Mouse (Mus musculus) limb, embryonic 10.5 days (tissue): ENCODE measurements around the gene Sdhaf1. TPM values are rescaled to one million over a fixed set of nuclear protein-coding genes. Genes with fewer than 3 reads are reported as not detected.

Experiments
- DNase-seq: peaks from one replicate; pipeline ENCODE4 v3.0.0-alpha.2; 2017; ENCODE audit warnings: low spot score
- H3K27ac ChIP-seq: fragments of 300-500 bp; sonication (generic); 2 replicates; pipeline ENCODE4 v1.5.1; 2016; ENCODE audit warnings: mild to moderate bottlenecking
- H3K27me3 ChIP-seq: fragments of 300-500 bp; sonication (generic); 2 replicates; pipeline ENCODE4 v1.6.1; 2016; ENCODE audit warnings: low read depth, mild to moderate bottlenecking; ENCODE audit not compliant: poor library complexity, severe bottlenecking
- H3K36me3 ChIP-seq: fragments of 300-500 bp; sonication (generic); 2 replicates; pipeline ENCODE4 v1.6.1; 2016; ENCODE audit warnings: mild to moderate bottlenecking, moderate library complexity
- H3K4me1 ChIP-seq: fragments of 300-500 bp; sonication (generic); 2 replicates; pipeline ENCODE4 v1.6.1; 2016
- H3K4me3 ChIP-seq: fragments of 300-500 bp; sonication (generic); 2 replicates; pipeline ENCODE4 v1.5.1; 2016; ENCODE audit warnings: mild to moderate bottlenecking, moderate library complexity
- H3K9me3 ChIP-seq: fragments of 300-500 bp; sonication (generic); replicated peaks from 2 replicates; pipeline ENCODE4 v1.6.1; 2016; ENCODE audit warnings: mild to moderate bottlenecking
- WGBS: fragments of 180-500 bp; shearing (Covaris S2); methylation state at CpG from one replicate; pipeline ENCODE4 v1.1.7; 2016; 5-methylcytosine and 5-hydroxymethylcytosine counted together
- polyA plus RNA-seq: library from polyadenylated mRNA; unstranded; fragments of >200 nt; fragmentation: Nextera tagmentation; extraction: Ambion mirVana; gene quantifications from 2 replicates; pipeline ENCODE4 v1.2.1, GENCODE M21; 2016

Sdhaf1 gene
- polyA plus RNA-seq, 1 experiment from 2014 or later = 18.4 TPM

DNA sequence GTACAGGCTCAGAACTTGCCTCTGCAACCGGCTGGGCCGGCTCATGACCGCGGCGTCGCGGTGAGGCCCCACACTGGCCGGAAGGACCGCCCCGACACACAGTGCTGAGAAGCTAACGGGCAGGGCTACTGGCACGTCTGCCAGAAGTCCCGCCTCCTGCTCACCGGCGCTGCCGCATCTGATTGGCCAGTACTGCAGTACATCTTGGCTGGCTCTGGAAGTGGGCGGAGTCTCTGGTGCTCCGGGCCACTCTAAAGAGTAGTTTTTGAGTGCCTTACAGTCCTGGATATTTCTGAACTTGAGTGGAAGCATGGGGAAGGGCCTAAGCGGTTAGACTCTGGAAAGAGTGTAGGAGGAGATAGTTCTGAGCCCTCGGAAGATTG is 1.4 kb downstream of the Sdhaf1 start:
- H3K9me3 ChIP-seq = no peaks in the 10 kb centered on the region
- peak overlapping the region; percentile 73 for H3K4me3 ChIP-seq
- H3K27ac ChIP-seq = peak overlapping the region; percentile 88
- H3K27me3 ChIP-seq = 0 out of 2 replicates have a peak, but pooled peaks cover 2% of the 10 kb centered on the region
- under 1% methylated on average over 20 of the region's 20 CpGs for WGBS
- H3K36me3 ChIP-seq = peaks cover 29% of the 10 kb centered on the region
- DNase-seq = peak; percentile 93
- H3K4me1 ChIP-seq = peaks cover 22% of the 10 kb centered on the region

DNA sequence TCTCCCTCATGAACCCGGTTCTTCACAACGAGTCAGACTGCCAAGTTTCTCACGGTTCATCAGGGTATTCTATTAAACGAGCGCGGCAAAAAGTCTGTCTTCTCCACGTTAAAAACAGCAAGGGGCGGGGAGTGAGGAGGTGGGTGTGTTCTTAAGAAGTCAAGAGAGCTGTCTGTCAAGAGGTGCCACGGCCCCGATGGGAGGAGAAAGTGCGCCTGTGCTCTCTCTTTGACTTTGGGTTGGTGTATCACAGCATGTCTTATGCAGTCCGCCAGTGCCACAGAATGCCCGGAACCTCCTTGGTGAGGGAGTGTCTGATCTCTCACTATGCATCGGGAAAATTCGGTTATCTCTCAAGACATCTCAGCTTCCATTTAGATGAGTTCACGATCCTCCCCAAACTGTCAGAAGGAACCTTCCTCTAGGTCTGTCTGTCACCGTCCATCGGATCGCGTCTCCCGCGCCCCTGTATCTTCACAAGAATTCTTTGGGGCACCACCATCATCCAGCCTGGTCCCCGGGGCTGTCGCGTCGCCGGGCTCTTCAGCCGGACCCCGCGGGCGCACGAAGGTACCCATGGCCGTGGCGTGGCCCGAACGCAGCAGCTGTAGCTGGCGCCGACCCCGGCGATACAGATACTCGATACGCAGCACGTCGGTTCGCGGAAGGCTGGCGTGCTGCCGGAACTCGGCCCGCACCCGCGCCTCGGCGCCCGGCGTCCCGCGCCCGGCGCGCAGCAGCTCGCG is 2.0 kb downstream of the Sdhaf1 start, which contains the start of gene E130208F15Rik:
Gene E130208F15Rik (plus strand): TSS at position 202 of the 746 bp plus-strand sequence.
- H3K27ac ChIP-seq = peak within 1 kb of the TSS; percentile 88
- peak within 1 kb of the TSS; percentile 73 for H3K4me3 ChIP-seq
- H3K27me3 ChIP-seq = no peaks in the 10 kb centered on the region
- under 1% methylated on average over 63 of the region's 63 CpGs for WGBS
- H3K36me3 ChIP-seq = peaks cover 35% of the 10 kb centered on the region
- peak; percentile 66 for DNase-seq
- no peaks in the 10 kb centered on the region for H3K9me3 ChIP-seq
- H3K4me1 ChIP-seq = peaks cover 19% of the 10 kb centered on the region

DNA sequence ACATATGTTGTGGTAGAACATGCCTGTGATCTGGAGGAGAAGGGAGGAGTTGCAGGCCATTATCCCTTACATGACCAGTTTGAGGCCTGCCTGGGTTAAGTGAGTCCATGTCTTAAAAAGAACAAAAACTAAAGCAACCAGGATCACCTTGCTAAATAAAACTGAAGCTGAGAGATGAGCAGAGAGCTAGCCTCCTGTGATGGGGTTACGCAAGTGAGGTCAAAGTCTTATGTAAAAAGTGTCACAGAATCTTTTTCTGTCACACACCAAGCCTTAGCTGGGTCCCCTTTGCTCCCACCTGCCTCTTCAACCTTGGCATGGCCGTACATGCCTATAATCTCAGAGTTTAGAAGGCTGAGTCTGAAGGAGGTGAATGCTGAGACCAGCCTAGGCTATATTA is 2.7 kb downstream of the Sdhaf1 start:
- H3K9me3 ChIP-seq = no peaks in the 10 kb centered on the region
- H3K27ac ChIP-seq = no peak overlapping the region
- peaks cover 41% of the 10 kb centered on the region for H3K36me3 ChIP-seq
- peak overlapping the region; percentile 73 for H3K4me3 ChIP-seq
- DNase-seq = no peak
- WGBS = 86% methylated on average over 2 of the region's 2 CpGs
- peaks cover 24% of the 10 kb centered on the region for H3K4me1 ChIP-seq
- no peaks in the 10 kb centered on the region for H3K27me3 ChIP-seq

DNA sequence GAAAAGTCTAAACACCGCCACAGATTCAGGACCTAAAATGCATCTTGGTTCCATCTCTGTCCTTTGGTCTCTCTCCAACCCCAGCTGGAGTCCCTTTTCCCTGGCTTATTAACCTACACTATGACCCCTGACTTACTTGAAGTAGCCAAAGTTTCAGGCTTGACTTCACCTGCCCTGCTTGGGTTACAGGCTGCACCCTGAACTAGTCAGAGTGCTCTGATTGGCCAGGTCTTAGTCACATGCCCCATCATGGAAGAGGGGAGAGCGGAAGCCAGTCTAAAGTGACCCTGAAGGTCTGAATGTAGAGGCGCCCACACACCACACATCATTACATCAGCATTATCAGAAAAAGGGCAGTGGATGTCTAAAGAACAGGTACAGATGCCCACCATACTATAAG is 5.6 kb downstream of the Sdhaf1 start:
- peaks cover 49% of the 10 kb centered on the region for H3K4me1 ChIP-seq
- H3K27me3 ChIP-seq = no peaks in the 10 kb centered on the region
- DNase-seq = no peak
- WGBS = 90% methylated on average over 3 of the region's 3 CpGs
- H3K4me3 ChIP-seq = no peak overlapping the region
- H3K9me3 ChIP-seq = no peaks in the 10 kb centered on the region
- H3K36me3 ChIP-seq = peaks cover 50% of the 10 kb centered on the region
- no peak overlapping the region for H3K27ac ChIP-seq

DNA sequence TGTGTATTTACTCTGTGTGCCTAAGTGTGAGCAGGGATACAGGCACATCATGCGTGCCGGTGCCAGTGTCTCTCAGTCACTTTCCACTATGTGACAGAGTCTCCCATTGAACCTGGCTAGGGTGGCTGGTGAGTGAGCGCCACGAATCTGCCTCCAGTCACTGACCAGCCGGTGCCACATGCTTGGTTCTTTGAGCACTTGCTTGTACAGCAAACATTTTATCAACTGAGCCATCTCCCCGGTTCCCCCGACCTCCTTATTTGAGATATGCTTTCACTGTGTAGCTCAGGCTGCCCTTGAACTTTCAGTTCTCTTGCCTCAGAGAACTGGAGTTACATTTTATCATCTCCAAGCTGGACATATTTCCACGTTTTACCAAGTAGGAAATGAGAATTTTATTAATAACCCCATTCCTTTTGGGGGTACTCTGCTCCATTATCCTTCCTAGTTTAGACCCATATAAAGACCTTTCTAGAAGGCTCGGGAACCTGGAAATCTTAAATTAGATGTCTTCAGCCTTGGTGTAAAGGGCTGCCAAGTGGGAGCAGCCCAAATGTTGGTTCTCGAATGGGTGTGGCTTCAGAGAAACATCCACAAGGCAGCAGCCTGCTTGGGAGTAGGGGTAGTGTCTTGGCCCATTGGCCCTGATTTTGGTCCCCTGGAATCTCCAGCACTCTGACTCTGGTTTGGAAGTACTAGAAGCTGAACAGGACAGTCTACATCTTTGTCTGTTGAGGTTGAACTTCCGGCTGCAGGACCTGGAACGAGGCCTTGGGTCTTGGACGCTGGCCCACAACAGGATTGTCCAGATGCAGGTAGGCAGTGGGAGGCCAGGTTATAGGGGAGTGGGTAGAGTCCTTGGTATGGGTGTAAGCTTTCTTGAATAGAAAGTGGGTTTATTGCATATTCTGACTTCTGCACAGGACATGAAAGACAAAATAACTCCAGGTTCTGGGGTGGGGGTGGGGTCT is 7.9 kb downstream of the Sdhaf1 start:
- Histone ChIP-seq H3K36me3 (peaks cover 72% of the 10 kb centered on the region), H3K27ac (peak overlapping the region; percentile 84), H3K4me3 (peak overlapping the region; percentile 68), H3K27me3 (no peaks in the 10 kb centered on the region), H3K4me1 (peaks cover 32% of the 10 kb centered on the region), H3K9me3 (no peaks in the 10 kb centered on the region)
- DNase-seq = no peak
- 78% methylated on average over 13 of the region's 13 CpGs for WGBS

DNA sequence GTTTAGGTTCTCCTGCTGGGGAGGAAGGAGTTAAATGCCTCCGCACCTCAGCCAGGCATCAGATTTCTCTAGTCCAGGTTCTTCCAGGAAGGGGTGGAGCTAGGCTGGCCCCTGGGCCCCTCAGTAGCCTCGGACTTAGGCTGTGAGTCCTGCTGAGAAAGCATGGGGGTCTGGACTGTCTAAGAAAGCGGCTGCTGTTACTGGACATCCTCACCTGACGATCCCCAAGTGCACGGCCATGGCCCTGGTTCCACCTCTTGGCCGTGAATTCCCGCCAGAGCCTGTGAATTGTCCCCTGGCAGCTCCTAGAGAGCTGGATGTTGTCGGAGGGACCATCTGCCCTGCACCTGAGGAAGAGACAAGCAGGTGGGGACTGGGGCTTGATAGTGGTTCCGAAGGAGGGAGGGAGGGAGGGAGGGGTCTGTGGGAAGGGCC is 9.0 kb downstream of the Sdhaf1 start, which contains the start of gene Syne4:
Gene Syne4 (plus strand): TSS at position 87 of the 435 bp plus-strand sequence.
- Histone ChIP-seq H3K36me3 (peaks cover 77% of the 10 kb centered on the region), H3K4me1 (peaks cover 37% of the 10 kb centered on the region), H3K27me3 (no peaks in the 10 kb centered on the region), H3K9me3 (no peaks in the 10 kb centered on the region), H3K4me3 (peak within 1 kb of the TSS; percentile 68), H3K27ac (peak within 1 kb of the TSS; percentile 84)
- WGBS = 3% methylated on average over 9 of the region's 9 CpGs
- peak; percentile 75 for DNase-seq

DNA sequence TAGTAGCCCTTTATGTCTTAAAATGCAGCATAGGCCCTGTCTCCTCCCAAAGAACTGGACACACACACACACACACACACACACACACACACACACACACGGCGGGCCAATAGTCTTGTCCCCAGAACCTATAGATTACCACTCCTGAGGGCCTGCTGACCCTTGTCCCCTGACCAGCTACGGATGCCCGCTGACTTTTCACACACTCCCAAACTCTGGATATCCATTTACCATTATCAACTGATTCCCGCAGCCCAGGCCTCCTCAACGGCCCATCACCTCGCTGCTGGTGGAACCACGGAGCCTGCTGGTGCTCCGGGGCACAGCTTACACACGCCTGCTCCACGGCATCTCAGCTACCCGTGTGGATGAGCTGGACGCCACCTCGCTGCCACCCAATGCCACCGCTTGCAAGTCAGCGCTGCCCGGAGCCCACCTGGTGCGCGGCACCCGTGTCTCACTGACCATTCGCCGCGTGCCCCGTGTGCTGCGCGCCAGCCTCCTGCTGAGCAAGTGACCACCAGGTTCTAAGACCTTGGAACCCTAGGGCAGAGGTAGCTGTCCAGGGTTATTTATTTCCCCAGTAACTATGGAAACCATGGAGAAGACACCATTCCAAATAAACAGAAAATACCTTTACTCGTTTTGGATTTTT is 9.9 kb downstream of the Sdhaf1 start:
- Histone ChIP-seq H3K27ac (peak overlapping the region; percentile 84), H3K4me3 (0 out of 2 replicates have a peak overlapping the region, but pooled peaks have one; percentile 10), H3K36me3 (peaks cover 67% of the 10 kb centered on the region), H3K9me3 (no peaks in the 10 kb centered on the region), H3K4me1 (peaks cover 45% of the 10 kb centered on the region), H3K27me3 (no peaks in the 10 kb centered on the region)
- 51% methylated on average over 27 of the region's 27 CpGs for WGBS
- DNase-seq = no peak

DNA sequence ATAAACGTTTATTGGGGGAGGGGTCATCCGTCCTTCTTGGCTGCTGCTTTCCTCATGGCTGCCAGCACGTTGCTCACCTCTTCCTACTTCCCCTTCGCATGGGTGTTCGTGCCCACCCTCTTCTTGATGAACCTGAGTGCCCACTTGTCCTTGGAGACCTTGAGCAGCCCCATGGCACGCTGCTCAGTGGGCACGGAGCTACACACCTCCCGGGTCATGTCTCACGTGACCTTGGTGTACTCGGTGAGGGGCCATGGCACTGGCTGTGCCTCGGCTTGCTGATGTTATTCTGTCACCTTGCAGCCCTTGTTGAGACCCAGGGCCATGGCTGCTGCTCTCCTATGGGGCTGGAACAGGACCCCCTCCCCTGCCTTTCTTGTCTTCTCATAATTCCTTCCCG is 13.6 kb downstream of the Sdhaf1 start:
- WGBS = 88% methylated on average over 12 of the region's 12 CpGs
- DNase-seq = no peak

DNA sequence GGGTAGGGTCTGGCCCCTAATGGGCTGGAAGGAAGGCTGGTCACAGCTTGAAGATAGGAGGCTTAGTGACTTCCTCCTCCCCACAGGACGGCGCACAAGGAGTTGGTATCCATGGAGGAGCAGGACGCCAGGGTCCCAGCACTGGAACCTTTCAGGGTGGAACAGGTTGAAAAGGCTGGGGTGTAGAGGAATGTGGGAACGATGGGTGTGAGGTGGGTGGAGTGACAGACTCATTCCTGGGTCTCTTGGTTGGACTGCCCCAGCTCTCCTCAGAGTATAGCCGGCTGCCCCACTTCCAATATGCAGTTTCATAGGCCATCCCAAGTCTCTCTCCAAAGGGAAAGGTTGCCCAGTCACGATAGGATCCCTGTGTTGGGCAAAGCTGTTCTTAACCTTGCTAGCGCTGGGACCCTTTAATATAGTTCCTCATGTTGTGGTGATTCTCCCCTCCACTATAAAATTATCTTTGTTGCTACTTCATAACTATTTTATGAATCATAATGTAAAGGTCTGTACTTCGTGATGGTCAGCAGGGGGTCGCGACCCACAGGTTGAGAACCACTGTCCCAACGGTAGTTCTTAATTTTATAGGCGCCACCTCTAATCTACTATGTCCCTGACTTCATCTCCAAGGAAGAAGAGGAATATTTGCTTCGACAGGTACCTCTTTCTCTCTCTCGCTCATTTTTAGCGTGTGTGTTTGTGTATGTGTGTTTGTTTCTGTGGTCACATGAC is 14.1 kb downstream of the Sdhaf1 start:
- Histone ChIP-seq H3K27me3 (no peaks in the 10 kb centered on the region), H3K27ac (peak overlapping the region; percentile 77; the same call in 1 of the 2 replicates), H3K4me3 (peak overlapping the region; percentile 77), H3K36me3 (peaks cover 68% of the 10 kb centered on the region), H3K9me3 (no peaks in the 10 kb centered on the region), H3K4me1 (peaks cover 36% of the 10 kb centered on the region)
- no peak for DNase-seq
- 70% methylated on average over 15 of the region's 15 CpGs for whole genome bisulfite sequencing

More for the DNA sequence above, 13.6 kb downstream of the Sdhaf1 start:
- Histone ChIP-seq H3K36me3 (peaks cover 65% of the 10 kb centered on the region), H3K4me3 (no peak overlapping the region), H3K27me3 (no peaks in the 10 kb centered on the region), H3K9me3 (no peaks in the 10 kb centered on the region), H3K4me1 (peaks cover 42% of the 10 kb centered on the region), H3K27ac (no peak overlapping the region)

DNA sequence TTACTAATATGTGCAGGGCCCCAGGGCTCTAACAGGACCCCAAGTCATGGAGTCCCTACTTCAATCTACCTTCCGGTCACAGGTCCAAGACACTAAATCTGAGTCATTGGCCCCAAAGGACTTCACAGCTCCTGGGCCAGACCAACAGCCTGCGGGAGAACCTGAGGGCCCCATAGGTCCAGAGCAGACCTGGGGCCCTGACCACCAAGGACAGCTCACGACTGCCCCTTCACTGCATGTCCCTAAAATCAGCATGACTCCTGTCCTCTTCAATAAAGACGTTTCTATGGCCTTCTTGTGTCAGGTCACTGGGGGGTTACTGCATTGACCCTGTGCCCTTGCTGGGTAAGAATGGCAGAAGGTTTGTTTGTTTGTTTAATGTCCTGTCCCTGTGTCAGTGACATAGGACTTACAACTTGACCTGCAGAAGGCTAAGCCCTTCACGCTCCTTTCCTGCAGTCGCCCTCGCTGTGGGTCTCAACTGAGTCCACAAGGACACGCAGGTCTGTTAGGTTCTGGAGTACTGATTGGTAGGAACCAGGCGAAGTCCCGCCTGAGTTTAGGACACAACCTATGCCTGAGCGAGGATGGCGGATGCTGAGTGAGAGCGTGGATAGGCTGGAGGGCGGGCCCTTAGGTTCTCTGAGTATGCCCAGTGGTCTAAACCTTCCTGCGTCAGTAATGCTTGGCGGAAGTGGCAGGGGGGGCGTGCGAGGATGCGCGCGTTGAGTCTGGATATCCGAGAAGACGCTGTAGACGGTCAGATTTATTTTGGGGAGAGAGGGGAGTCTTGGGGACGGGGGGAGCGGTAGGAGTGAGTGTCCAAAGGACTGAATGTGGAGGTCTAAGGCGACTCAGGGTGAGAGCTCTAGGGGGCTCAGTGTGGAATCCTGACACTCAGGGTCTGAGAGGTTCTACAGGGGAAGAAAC is 15.4 kb downstream of the Sdhaf1 start, which contains the start of gene Alkbh6:
Gene Alkbh6 (plus strand): TSS at position 642 of the 930 bp plus-strand sequence.
- Histone ChIP-seq H3K36me3 (peaks cover 69% of the 10 kb centered on the region), H3K9me3 (no peaks in the 10 kb centered on the region), H3K27ac (peak within 1 kb of the TSS; percentile 77), H3K4me3 (peak within 1 kb of the TSS; percentile 77), H3K4me1 (peaks cover 24% of the 10 kb centered on the region), H3K27me3 (no peaks in the 10 kb centered on the region)
- DNase-seq = peak; percentile 87
- WGBS = 4% methylated on average over 27 of the region's 27 CpGs
